ENCODE assay signal across 25 mouse cellular contexts in genomic region chr10:44362846-44363245, GRCm38 (mm10).
DNase-seq lines count a peak whose midpoint lies in the region; ATAC-seq and TF ChIP-seq lines count a peak whose summit lies in the region.
"Had no signal": no experiment of that assay in that cellular context is flagged by ENCODE, and none has a peak within 500 bp of the region (broad histone marks: within the 10 kb centered on the region; RNA-seq: fewer than 3 reads in every experiment).

No protein-coding gene starts in this region.

- H3K9ac ChIP-seq in kidney, embryonic 15.5 days, result no peak overlapping the region
- H3K9ac ChIP-seq: heart, embryonic 15.5 days; hindbrain, embryonic 14.5 days; liver, embryonic 15.5 days; lung, embryonic 15.5 days; midbrain, embryonic 15.5 days; neural tube, embryonic 13.5 days had no signal

- no peaks in the 10 kb centered on the region for H3K27me3 ChIP-seq in kidney, embryonic 15.5 days
- H3K27me3 ChIP-seq: heart, embryonic 15.5 days; liver, embryonic 15.5 days; lung, embryonic 15.5 days; megakaryocyte, embryonic 14.5 days; midbrain, embryonic 15.5 days; neural tube, embryonic 13.5 days had no signal

- no peaks in the 10 kb centered on the region for H3K36me3 ChIP-seq in kidney, embryonic 15.5 days
- H3K36me3 ChIP-seq: lung, embryonic 15.5 days; midbrain, embryonic 15.5 days; neural tube, embryonic 13.5 days had no signal

- ATAC-seq in kidney, embryonic 15.5 days (replicated peaks; ENCODE audit: low FRiP score), result no peak
- ATAC-seq: midbrain, embryonic 15.5 days had no signal

- no peak overlapping the region for H3K4me3 ChIP-seq in kidney, embryonic 15.5 days (replicated peaks)
- H3K4me3 ChIP-seq: forebrain, embryonic 10.5 days; heart, embryonic 15.5 days; liver, embryonic 15.5 days; lung, embryonic 15.5 days; megakaryocyte, embryonic 14.5 days; midbrain, embryonic 15.5 days; myocyte; neural tube, embryonic 13.5 days had no signal

- no peaks in the 10 kb centered on the region for H3K4me1 ChIP-seq in kidney, embryonic 15.5 days
- H3K4me1 ChIP-seq: heart, embryonic 15.5 days; liver, embryonic 15.5 days; lung, embryonic 15.5 days; midbrain, embryonic 15.5 days; neural tube, embryonic 13.5 days had no signal

- peak; percentile 15 for DNase-seq in right cerebral cortex, adult 18-20 months
- DNase-seq in right cerebral cortex, postnatal 14 days, result no peak
- DNase-seq in brain, embryonic 14.5 days (ENCODE audit: low read depth), result peak; percentile 25
- DNase-seq in cerebellum, adult 9-10 months, result peak; percentile 55
- peak; percentile 50 for DNase-seq in induced T-regulatory cell, adult 2 months (ENCODE audit: low read depth)
- no peak for DNase-seq in kidney, postnatal 4 days
- DNase-seq: adrenal gland, postnatal 14 days; B cell, adult 2 months; heart, postnatal 4 days; kidney, adult 2 months; kidney, postnatal 10 days; left cerebral cortex, postnatal 4 days; liver; lung, postnatal 36 days; spleen, adult 18-20 months had no signal

- H3K27ac ChIP-seq in kidney, embryonic 15.5 days, result no peak overlapping the region
- H3K27ac ChIP-seq: forebrain, embryonic 10.5 days; heart, embryonic 15.5 days; hindbrain, embryonic 14.5 days; liver, embryonic 15.5 days; lung, embryonic 15.5 days; midbrain, embryonic 15.5 days; neural tube, embryonic 13.5 days had no signal

- H3K9me3 ChIP-seq in kidney, embryonic 15.5 days (replicated peaks), result no peaks in the 10 kb centered on the region
- H3K9me3 ChIP-seq: forebrain, embryonic 10.5 days; heart, embryonic 15.5 days; liver, embryonic 15.5 days; lung, embryonic 15.5 days; megakaryocyte, embryonic 14.5 days; midbrain, embryonic 15.5 days; neural tube, embryonic 13.5 days had no signal

- no peak for TF ChIP-seq POLR2A in brain, embryonic 14.5 days (IDR thresholded peaks at IDR 0.05; ENCODE audit: borderline replicate concordance, extremely low read depth, insufficient read depth, insufficient read length, poor library complexity, severe bottlenecking)

- TF ChIP-seq CTCF in brain, embryonic 14.5 days (IDR thresholded peaks at IDR 0.05; ENCODE audit: borderline replicate concordance, extremely low read depth, insufficient read depth, insufficient read length), result no peak

- WGBS in kidney, embryonic 15.5 days, result 80% methylated on average over 9 of the region's 9 CpGs

- H3K4me2 ChIP-seq in kidney, embryonic 15.5 days, result no peak overlapping the region
- H3K4me2 ChIP-seq: heart, embryonic 15.5 days; hindbrain, embryonic 14.5 days; liver, embryonic 15.5 days; lung, embryonic 15.5 days; midbrain, embryonic 15.5 days; neural tube, embryonic 13.5 days had no signal

Comparison
In these comparisons a context has a peak if more than half of its experiments do, and no peak if none do; other contexts are left out.
1. DNase-seq: peak in right cerebral cortex, adult 18-20 months (single experiment), brain, embryonic 14.5 days (single experiment), cerebellum, adult 9-10 months (single experiment) and induced T-regulatory cell, adult 2 months (single experiment); none in right cerebral cortex, postnatal 14 days (single experiment) and kidney, postnatal 4 days (0 of 2).